Mouse (Mus musculus) liver, embryonic 12.5 days (tissue): Measurements from ENCODE around the gene Skap1. TPM values are rescaled to one million over a fixed set of nuclear protein-coding genes. Genes with fewer than 3 reads are reported as not detected.

Source experiments
- ATAC-seq: fragments of 200-750 bp; cut with Nextera tagmentation; 2 replicates; pipeline ENCODE4 v1.8.0; 2017; ENCODE audit warnings: moderate number of reproducible peaks, mild to moderate bottlenecking, moderate library complexity
- H3K27ac ChIP-seq: fragments of 300-500 bp; sonication (generic); 2 replicates; pipeline ENCODE4 v1.5.1; 2016; ENCODE audit warnings: mild to moderate bottlenecking
- H3K27me3 ChIP-seq: fragments of 300-500 bp; sonication (generic); replicated peaks from 2 replicates; pipeline ENCODE4 v1.6.1; 2016; ENCODE audit warnings: mild to moderate bottlenecking, moderate library complexity
- H3K36me3 ChIP-seq: fragments of 300-500 bp; sonication (generic); 2 replicates; pipeline ENCODE4 v1.6.1; 2016; ENCODE audit warnings: mild to moderate bottlenecking, moderate library complexity
- H3K4me1 ChIP-seq: fragments of 300-500 bp; sonication (generic); 2 replicates; pipeline ENCODE4 v1.6.1; 2016
- H3K4me2 ChIP-seq: fragments of 300-500 bp; sonication (generic); 2 replicates; pipeline ENCODE4 v1.6.1; 2016; ENCODE audit warnings: mild to moderate bottlenecking, moderate library complexity
- H3K4me3 ChIP-seq: fragments of 300-500 bp; sonication (generic); 2 replicates; pipeline ENCODE4 v1.5.1; 2016; ENCODE audit warnings: mild to moderate bottlenecking, moderate library complexity
- H3K9ac ChIP-seq: fragments of 300-500 bp; sonication (generic); 2 replicates; pipeline ENCODE4 v1.6.1; 2016; ENCODE audit warnings: mild to moderate bottlenecking, moderate library complexity
- H3K9me3 ChIP-seq: fragments of 300-500 bp; sonication (generic); replicated peaks from 2 replicates; pipeline ENCODE4 v1.6.1; 2016; ENCODE audit warnings: mild to moderate bottlenecking, moderate library complexity
- WGBS: fragments of 180-500 bp; shearing (Covaris S2); methylation state at CpG from one replicate; pipeline ENCODE4 v1.1.7; 2016; ENCODE audit not compliant: insufficient replicate concordance; 5-methylcytosine and 5-hydroxymethylcytosine counted together
- polyA plus RNA-seq: library from polyadenylated mRNA; unstranded; fragments of >200 nt; fragmentation: Nextera tagmentation; extraction: Ambion mirVana; gene quantifications from 2 replicates; pipeline ENCODE4 v1.2.1, GENCODE M21; 2016

The Skap1 gene
- polyA plus RNA-seq, 1 experiment from 2014 or later, result 0.51 TPM

DNA sequence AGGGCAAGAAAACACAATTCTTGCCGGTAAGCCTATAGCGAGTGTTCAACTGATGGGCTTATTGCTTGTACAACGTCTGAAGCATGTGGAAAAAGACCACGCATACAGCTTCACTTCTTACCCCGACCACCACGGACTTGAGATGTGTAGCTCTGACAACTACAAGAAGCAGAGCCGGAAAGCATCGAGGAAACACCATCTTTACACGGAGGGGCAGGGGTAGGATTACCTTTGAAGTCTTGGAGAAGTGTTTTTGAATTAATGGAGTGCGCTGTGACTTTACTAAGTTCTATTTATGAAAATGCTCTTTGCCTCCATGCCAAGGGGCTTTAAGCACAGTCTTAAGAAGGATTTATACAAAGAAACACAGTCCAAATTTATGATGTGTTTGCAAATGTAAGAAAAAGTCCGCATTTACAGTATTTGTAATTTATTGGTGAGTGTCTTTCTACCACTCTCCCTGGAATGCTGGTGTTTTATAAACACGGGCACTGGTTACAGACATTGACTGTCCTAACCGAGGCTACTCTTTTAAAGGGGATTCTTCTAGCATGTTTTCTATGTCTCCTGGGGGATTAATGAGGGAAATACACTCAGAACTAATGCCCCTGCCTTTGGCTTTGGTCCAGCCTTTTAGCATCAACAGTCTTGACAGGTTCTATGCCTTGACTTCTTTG lies 67.5 kb downstream of the Skap1 start:
- no peak overlapping the region for H3K9ac ChIP-seq
- H3K36me3 ChIP-seq, result no peaks in the 10 kb centered on the region
- no peak overlapping the region for H3K27ac ChIP-seq
- H3K4me1 ChIP-seq, result no peaks in the 10 kb centered on the region
- H3K4me3 ChIP-seq, result no peak overlapping the region
- no peak overlapping the region for H3K4me2 ChIP-seq
- no peaks in the 10 kb centered on the region for H3K9me3 ChIP-seq
- H3K27me3 ChIP-seq, result peaks cover 10% of the 10 kb centered on the region
- WGBS, result 65% methylated on average over 13 of the region's 13 CpGs
- no peak for ATAC-seq

DNA sequence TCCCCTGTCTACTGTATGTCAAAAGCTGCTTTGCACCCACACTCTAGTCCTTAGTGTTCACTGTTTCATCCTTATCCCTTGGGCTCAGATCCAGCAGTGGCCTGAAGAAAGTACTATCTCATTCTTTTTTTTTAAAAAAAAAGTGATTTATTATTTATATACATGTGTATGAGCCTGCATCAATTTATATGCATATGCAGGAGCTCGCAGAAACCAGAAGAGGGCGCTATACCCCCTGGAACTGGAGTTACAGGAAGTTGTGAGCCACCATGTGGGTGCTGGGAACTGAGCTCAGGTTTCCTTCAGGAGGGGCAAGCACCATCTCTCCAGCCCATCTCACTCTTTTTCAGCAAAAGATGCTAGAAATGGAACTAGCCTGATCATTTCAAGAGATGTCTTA lies 70.1 kb downstream of the Skap1 start:
- Histone ChIP-seq H3K36me3 (no peaks in the 10 kb centered on the region), H3K9ac (no peak overlapping the region), H3K27me3 (peaks cover 20% of the 10 kb centered on the region), H3K27ac (no peak overlapping the region), H3K9me3 (no peaks in the 10 kb centered on the region), H3K4me1 (no peaks in the 10 kb centered on the region), H3K4me3 (no peak overlapping the region), H3K4me2 (no peak overlapping the region)
- WGBS, result 46% methylated on average over 2 of the region's 2 CpGs
- no peak for ATAC-seq

DNA sequence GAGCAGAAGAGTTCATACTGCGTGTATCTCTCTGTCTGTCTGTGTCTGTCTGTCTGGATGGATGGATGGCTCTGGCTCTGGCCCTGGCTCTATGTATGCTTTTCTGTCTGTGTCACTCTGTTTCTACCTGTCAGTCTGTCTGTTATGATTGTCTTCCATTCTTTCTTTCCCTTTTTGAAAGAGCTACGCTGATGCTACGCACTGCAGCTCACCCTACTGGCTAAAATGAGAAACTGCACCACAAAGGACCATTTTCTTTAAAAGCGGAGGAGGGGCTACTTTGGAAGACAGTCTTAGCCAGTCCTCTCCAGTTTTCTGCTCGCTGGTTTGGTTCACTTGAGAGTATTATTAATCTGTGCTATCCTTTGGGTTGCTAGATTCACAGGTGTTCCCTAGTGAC lies 71.8 kb downstream of the Skap1 start:
- no peak for ATAC-seq
- 21% methylated on average over 5 of the region's 5 CpGs for WGBS
- H3K4me2 ChIP-seq, result no peak overlapping the region

DNA sequence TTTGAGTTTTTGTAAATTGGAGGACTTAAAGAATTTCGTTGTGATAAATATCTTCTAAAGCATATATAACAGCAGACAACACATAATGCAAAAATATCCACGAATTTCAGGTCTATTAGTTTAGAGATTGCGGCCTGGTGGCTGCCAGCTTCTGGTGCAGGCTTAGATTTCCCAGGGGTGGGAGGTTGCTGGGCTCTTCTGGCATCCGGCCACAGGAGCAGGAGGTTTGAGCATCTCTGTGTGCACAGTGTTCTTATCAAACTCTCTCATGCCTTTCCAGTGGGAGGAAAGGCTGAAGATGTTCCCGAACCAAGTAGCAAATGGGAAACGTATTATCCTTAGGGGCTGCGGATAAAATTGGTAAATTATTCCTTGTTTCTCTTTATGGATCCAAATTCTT lies 77.6 kb downstream of the Skap1 start:
- H3K27ac ChIP-seq, result no peak overlapping the region
- no peaks in the 10 kb centered on the region for H3K36me3 ChIP-seq
- H3K4me3 ChIP-seq, result no peak overlapping the region
- H3K4me2 ChIP-seq, result no peak overlapping the region
- H3K4me1 ChIP-seq, result no peaks in the 10 kb centered on the region
- no peak for ATAC-seq
- H3K27me3 ChIP-seq, result peaks cover 14% of the 10 kb centered on the region; the same call in 1 of the 2 replicates
- 57% methylated on average over 7 of the region's 7 CpGs for WGBS
- H3K9ac ChIP-seq, result no peak overlapping the region
- H3K9me3 ChIP-seq, result no peaks in the 10 kb centered on the region

More for the DNA sequence above, 71.8 kb downstream of the Skap1 start:
- Histone ChIP-seq H3K27me3 (peaks cover 20% of the 10 kb centered on the region), H3K9me3 (no peaks in the 10 kb centered on the region), H3K27ac (no peak overlapping the region), H3K36me3 (no peaks in the 10 kb centered on the region), H3K9ac (no peak overlapping the region), H3K4me1 (no peaks in the 10 kb centered on the region), H3K4me3 (no peak overlapping the region)

DNA sequence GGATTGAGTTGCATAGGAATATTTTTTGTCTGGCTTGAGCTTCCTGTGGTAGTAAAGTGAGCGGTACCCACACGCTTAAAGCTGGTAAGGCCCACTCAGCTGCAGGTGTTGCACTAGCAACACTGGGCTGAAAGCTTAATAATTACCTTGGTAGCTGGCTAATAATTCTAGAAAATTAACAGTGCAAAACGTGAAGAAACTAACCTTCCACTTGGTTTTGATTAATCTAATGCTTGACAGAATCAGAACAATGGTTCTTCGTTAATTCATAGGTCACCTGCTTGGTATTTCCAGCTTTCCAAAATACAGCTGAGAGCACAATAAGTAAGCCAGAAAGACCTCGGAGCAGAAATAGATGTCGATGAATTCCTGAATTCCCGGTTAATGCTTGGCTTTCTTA lies 78.2 kb downstream of the Skap1 start:
- Histone ChIP-seq H3K9me3 (no peaks in the 10 kb centered on the region), H3K4me2 (no peak overlapping the region), H3K27ac (no peak overlapping the region), H3K9ac (no peak overlapping the region), H3K36me3 (no peaks in the 10 kb centered on the region), H3K4me1 (no peaks in the 10 kb centered on the region), H3K4me3 (no peak overlapping the region), H3K27me3 (peaks cover 14% of the 10 kb centered on the region; the same call in 1 of the 2 replicates)
- ATAC-seq, result no peak
- WGBS, result 72% methylated on average over 7 of the region's 7 CpGs

DNA sequence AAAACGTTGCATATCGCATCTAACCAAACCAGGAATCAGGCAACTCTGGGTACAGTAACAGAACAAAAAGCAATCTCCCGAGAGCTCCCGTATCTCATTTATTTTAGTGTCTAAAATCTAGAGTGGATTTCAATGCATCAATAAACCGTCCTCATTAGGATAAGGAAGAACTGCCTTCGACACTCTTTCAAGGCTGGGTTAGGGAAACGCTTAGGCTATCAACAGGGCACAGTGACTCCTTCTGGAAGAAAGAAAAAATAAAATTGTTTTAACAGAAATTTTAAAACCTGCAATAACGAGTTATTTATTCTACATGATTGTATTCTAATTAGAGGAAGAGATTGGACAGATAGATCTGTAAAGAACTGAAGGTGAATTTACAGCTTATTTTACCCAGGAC lies 82.0 kb downstream of the Skap1 start:
- ATAC-seq, result no peak
- no peaks in the 10 kb centered on the region for H3K36me3 ChIP-seq
- H3K27me3 ChIP-seq, result peaks cover 10% of the 10 kb centered on the region
- no peak overlapping the region for H3K27ac ChIP-seq
- H3K9me3 ChIP-seq, result no peaks in the 10 kb centered on the region
- WGBS, result 55% methylated on average over 8 of the region's 8 CpGs
- H3K4me1 ChIP-seq, result no peaks in the 10 kb centered on the region
- no peak overlapping the region for H3K4me3 ChIP-seq
- H3K9ac ChIP-seq, result no peak overlapping the region
- no peak overlapping the region for H3K4me2 ChIP-seq

DNA sequence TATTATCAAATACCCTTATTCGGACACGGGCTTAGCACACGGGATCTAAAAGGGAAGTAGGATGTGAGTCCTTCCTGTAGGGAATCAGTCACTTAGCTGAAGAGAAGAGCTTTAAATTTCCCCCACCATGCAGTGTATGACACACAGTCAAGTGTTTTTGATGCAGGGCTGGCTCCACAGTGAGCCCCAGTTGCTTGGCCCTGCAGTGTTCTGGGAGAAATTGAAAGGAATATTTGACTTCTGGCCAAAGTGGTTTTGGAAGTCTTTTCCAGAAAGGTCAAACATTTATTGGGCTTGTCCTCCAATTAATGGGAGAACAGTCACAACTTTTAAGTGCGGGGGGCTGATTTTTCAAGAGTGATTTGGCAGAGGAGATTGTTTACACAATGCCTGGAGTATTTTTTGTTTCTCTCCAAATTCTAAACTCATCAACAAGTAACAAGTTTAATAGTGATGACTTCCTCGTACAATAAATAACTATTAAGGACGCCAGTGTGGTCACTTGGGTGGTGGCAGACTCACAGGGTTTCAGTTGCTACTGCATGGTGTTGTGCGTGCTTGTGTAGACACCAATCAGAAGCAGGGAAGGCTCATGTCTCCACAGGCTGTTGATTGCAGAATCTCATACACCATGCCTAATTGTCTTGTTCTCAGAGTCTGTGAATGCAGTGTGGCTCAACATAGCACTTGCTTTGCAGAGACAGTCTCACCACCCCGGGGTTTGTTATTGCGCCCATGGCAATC lies 86.7 kb downstream of the Skap1 start:
- no peaks in the 10 kb centered on the region for H3K36me3 ChIP-seq
- H3K4me2 ChIP-seq, result no peak overlapping the region
- H3K4me1 ChIP-seq, result no peaks in the 10 kb centered on the region
- H3K27ac ChIP-seq, result no peak overlapping the region
- peaks cover 29% of the 10 kb centered on the region for H3K27me3 ChIP-seq
- no peaks in the 10 kb centered on the region for H3K9me3 ChIP-seq
- no peak overlapping the region for H3K9ac ChIP-seq
- no peak for ATAC-seq
- H3K4me3 ChIP-seq, result no peak overlapping the region
- 58% methylated on average over 9 of the region's 9 CpGs for WGBS

DNA sequence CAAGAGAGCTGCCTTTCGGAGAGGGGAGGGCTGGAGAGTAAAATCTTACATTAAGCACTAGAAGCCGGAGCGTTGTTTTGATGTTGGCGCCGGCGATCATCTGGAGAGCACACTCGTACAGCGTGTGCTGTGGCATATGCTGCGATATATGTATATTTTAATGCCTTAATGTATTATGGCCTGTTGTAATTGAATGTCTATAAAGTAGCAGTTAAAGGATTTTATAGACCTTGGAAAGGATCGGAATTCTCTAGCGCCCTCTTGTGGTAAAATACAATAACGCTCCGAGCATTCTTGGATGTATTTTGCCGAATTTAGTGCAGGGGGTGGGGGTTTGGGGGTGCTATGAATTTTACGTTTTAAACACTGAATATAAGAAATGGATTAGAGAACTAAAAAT lies 88.7 kb downstream of the Skap1 start:
- Histone ChIP-seq H3K4me3 (no peak overlapping the region), H3K36me3 (no peaks in the 10 kb centered on the region), H3K4me1 (no peaks in the 10 kb centered on the region), H3K9me3 (no peaks in the 10 kb centered on the region), H3K27me3 (peaks cover 29% of the 10 kb centered on the region), H3K4me2 (no peak overlapping the region), H3K9ac (no peak overlapping the region), H3K27ac (no peak overlapping the region)
- no peak for ATAC-seq
- WGBS, result 23% methylated on average over 15 of the region's 15 CpGs

DNA sequence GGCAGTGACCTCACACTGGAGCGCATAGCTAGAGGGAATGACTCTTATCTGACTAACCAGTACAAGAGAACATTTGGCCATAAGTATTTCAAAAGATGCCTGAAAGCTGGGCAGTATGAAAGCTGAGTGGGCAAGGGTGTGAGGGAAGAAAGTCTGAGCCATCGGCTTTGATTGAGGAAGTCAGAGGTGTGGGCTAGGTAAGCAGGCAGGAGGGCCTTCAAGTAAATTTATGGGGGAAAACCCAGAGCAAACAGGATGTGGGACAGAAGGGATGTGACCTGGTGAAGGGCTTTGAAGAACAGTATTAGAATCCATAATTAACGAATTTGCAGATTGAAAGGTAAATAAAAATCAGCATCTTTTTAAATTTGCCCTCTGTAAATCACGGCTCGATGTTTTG lies 95.8 kb downstream of the Skap1 start:
- ATAC-seq, result no peak
- no peak overlapping the region for H3K4me2 ChIP-seq
- H3K27me3 ChIP-seq, result 0 out of 2 replicates have a peak, but pooled peaks cover 4% of the 10 kb centered on the region
- no peaks in the 10 kb centered on the region for H3K4me1 ChIP-seq
- WGBS, result 57% methylated on average over 5 of the region's 5 CpGs
- H3K27ac ChIP-seq, result no peak overlapping the region
- H3K4me3 ChIP-seq, result no peak overlapping the region
- no peaks in the 10 kb centered on the region for H3K9me3 ChIP-seq
- H3K9ac ChIP-seq, result no peak overlapping the region
- H3K36me3 ChIP-seq, result no peaks in the 10 kb centered on the region

DNA sequence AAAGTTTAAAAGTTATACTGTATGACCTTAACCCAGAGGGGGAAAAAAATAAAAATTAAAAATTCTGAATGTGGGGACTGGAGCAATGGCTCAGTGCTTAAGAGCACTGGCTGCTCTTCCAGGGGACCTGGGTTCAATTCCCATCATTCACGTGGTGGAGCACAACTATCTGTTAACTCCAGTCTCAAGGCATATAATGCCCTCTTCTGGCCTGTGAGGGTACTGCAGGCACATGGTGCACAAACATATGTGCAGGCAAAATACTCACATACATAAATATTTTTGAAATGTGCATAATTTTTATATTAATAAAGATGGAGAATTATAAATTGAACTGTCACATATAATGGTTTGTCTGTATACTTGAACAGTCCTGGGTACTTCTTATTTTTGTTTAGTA lies 99.7 kb downstream of the Skap1 start:
- H3K9ac ChIP-seq, result no peak overlapping the region
- H3K4me2 ChIP-seq, result no peak overlapping the region
- H3K4me1 ChIP-seq, result no peaks in the 10 kb centered on the region
- H3K9me3 ChIP-seq, result no peaks in the 10 kb centered on the region
- H3K27ac ChIP-seq, result no peak overlapping the region
- no peak for ATAC-seq
- H3K4me3 ChIP-seq, result no peak overlapping the region
- 16% methylated on average over 1 of the region's 1 CpGs for WGBS
- H3K36me3 ChIP-seq, result no peaks in the 10 kb centered on the region
- peaks cover 4% of the 10 kb centered on the region for H3K27me3 ChIP-seq

DNA sequence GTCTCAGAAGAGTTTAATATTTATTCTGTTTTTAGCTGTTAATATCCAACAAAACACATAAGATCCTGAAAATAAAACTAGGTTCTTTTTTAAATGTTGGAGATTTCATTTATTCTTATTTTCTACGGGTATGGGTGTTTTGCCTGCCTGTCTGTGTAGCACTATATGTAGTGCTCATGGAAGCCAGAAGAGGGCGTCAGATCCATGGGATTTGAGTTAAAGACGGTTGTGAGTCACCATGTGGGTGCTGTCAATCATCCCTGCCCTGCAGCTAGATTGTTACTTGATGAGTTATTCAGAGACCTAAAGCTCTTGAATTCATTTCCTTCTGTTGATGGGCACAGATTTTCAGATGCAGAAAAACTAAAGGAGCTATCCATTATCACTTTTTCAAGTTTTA lies 108.1 kb downstream of the Skap1 start:
- Histone ChIP-seq H3K27me3 (0 out of 2 replicates have a peak, but pooled peaks cover 5% of the 10 kb centered on the region), H3K4me1 (no peaks in the 10 kb centered on the region), H3K9ac (no peak overlapping the region), H3K36me3 (no peaks in the 10 kb centered on the region), H3K9me3 (no peaks in the 10 kb centered on the region), H3K27ac (no peak overlapping the region), H3K4me2 (no peak overlapping the region), H3K4me3 (no peak overlapping the region)
- 24% methylated on average over 3 of the region's 3 CpGs for WGBS
- ATAC-seq, result no peak

DNA sequence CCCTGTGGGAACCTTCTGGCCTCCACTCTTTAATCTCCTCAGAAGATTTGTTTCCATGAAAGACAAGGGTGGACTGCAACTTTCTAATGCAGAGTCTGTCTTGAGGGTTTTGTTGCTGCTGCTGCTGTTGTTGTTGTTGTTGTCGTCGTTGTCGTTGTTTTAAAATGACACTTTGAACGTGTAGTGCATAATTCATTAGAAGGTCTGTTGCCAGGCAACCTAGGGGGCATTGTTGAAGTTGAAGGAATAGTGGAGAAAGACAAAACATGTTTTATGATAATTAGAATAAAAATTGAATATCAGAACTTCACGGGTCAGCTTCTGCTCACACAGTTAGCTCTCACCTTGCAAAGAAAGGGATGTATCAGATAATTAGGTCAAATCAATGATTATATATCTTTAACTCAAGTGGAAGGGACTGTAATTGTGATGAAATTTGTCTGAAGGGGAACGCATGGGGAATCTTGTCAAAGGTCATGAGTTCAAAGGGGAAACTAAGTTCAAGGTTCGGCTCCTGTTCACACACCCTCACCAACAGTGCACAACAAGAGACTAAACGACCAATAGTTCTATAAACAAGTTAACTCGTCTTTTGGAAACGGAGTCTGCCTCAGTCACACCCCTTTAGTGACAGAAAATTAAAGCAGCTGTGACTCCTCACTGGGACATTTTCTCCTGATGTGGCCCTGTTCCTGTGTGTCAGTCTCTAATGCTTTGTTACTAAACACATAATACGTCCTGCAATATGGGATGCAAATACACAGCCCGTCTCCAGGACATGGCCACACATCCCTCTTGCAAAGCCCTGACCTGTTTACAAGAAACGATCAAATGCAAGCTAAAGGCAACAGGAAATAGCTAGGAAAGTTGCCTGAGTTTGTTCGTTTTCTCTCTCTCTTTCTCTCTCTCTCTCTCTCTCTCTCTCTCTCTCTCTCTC lies 112.4 kb downstream of the Skap1 start:
- Histone ChIP-seq H3K36me3 (no peaks in the 10 kb centered on the region), H3K9me3 (no peaks in the 10 kb centered on the region), H3K4me1 (no peaks in the 10 kb centered on the region), H3K4me2 (no peak overlapping the region), H3K27ac (no peak overlapping the region), H3K27me3 (peaks cover 13% of the 10 kb centered on the region; the same call in 1 of the 2 replicates), H3K4me3 (no peak overlapping the region), H3K9ac (no peak overlapping the region)
- no peak for ATAC-seq
- WGBS, result 52% methylated on average over 14 of the region's 14 CpGs
